ENCODE assay signal across 20 mouse cellular contexts in the genomic region with DNA sequence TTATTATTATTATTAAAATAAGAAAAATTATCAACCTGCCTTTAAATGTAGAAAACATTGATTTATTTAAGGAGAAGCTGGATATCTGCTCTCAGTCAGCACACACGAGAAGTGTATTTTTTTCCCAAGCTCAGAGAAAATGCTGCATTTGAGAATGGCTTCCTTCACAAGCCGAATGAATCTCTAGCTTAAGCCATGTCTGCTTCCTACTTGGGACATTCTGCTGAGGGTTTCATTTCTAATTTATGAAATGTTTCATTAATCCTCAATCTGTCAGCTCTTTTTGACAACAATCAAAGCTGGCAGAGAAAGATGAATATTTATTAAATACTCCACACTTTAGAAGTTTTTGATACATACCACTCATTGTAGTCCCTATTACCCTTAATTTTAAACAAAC.
A peak's percentile ranks its signal among the peaks of the same experiment; 100 is the strongest.
DNase-seq lines count a peak whose midpoint lies in the region; ATAC-seq and TF ChIP-seq lines count a peak whose summit lies in the region.
"Had no signal": no experiment of that assay in that cellular context is flagged by ENCODE, and none has a peak within 500 bp of the region (broad histone marks: within the 10 kb centered on the region; RNA-seq: fewer than 3 reads in every experiment).

No protein-coding gene starts in this region.

- H3K4me1 ChIP-seq in hindbrain, embryonic 11.5 days (replicated peaks; ENCODE audit: control insufficient read depth, insufficient read depth, low read length): peaks cover 2% of the 10 kb centered on the region; the same call in 1 of the 2 replicates
- H3K4me1 ChIP-seq in hindbrain, embryonic 10.5 days (replicated peaks): no peaks in the 10 kb centered on the region
- peaks cover 3% of the 10 kb centered on the region; the same call in 1 of the 2 replicates for H3K4me1 ChIP-seq in forebrain, embryonic 14.5 days (ENCODE audit: control insufficient read depth, insufficient read depth, low read length)
- H3K4me1 ChIP-seq in hindbrain, embryonic 14.5 days (replicated peaks; ENCODE audit: control insufficient read depth, insufficient read depth, low read length): peaks cover 62% of the 10 kb centered on the region
- H3K4me1 ChIP-seq in midbrain, postnatal 0 days (ENCODE audit: insufficient read depth, low read length): no peaks in the 10 kb centered on the region; the same call in 1 of the 2 replicates

- no peak overlapping the region for H3K4me3 ChIP-seq in hindbrain, embryonic 11.5 days (ENCODE audit: low read depth, low read length)
- no peak overlapping the region for H3K4me3 ChIP-seq in hindbrain, embryonic 10.5 days
- no peak overlapping the region for H3K4me3 ChIP-seq in forebrain, embryonic 14.5 days (ENCODE audit: low read depth, low read length)
- H3K4me3 ChIP-seq in hindbrain, embryonic 14.5 days (replicated peaks; ENCODE audit: low read length): peak overlapping the region; percentile 8; the same call in 1 of the 2 replicates
- H3K4me3 ChIP-seq in midbrain, postnatal 0 days (ENCODE audit: low read depth, low read length): peak overlapping the region; percentile 12
- H3K4me3 ChIP-seq: embryonic facial prominence, embryonic 10.5 days; gastrocnemius, adult 2 months had no signal

- 68% methylated on average over 2 of the region's 2 CpGs for WGBS in hindbrain, embryonic 11.5 days
- 89% methylated on average over 2 of the region's 2 CpGs for whole genome bisulfite sequencing in hindbrain, embryonic 10.5 days
- 75% methylated on average over 2 of the region's 2 CpGs for WGBS in forebrain, embryonic 14.5 days
- 37% methylated on average over 2 of the region's 2 CpGs for WGBS in hindbrain, embryonic 14.5 days
- WGBS in midbrain, postnatal 0 days: 17% methylated on average over 2 of the region's 2 CpGs

- no peak overlapping the region for H3K9ac ChIP-seq in hindbrain, embryonic 11.5 days (ENCODE audit: low read depth, low read length)
- peak overlapping the region; percentile 40; the same call in 1 of the 2 replicates for H3K9ac ChIP-seq in forebrain, embryonic 14.5 days (ENCODE audit: low read length)
- peak overlapping the region; percentile 50 for H3K9ac ChIP-seq in hindbrain, embryonic 14.5 days
- H3K9ac ChIP-seq in midbrain, postnatal 0 days (replicated peaks; ENCODE audit: low read length, poor library complexity, severe bottlenecking): peak overlapping the region; percentile 63
- H3K9ac ChIP-seq: liver, postnatal 0 days had no signal

- no peak overlapping the region for H3K4me2 ChIP-seq in hindbrain, embryonic 11.5 days (replicated peaks; ENCODE audit: low read depth, low read length)
- H3K4me2 ChIP-seq in forebrain, embryonic 14.5 days (ENCODE audit: low read length): no peak overlapping the region
- peak overlapping the region; percentile 45 for H3K4me2 ChIP-seq in hindbrain, embryonic 14.5 days (replicated peaks)
- H3K4me2 ChIP-seq in midbrain, postnatal 0 days (ENCODE audit: low read depth, low read length, poor library complexity, severe bottlenecking): peak overlapping the region; percentile 44
- H3K4me2 ChIP-seq: heart, embryonic 11.5 days had no signal

- no peak for TF ChIP-seq CTCF in midbrain, postnatal 0 days (IDR thresholded peaks at IDR 0.05)

- H3K36me3 ChIP-seq in hindbrain, embryonic 11.5 days (ENCODE audit: control insufficient read depth, insufficient read depth, low read length): no peaks in the 10 kb centered on the region
- no peaks in the 10 kb centered on the region for H3K36me3 ChIP-seq in hindbrain, embryonic 10.5 days
- H3K36me3 ChIP-seq in forebrain, embryonic 14.5 days (ENCODE audit: control insufficient read depth, insufficient read depth, low read length): no peaks in the 10 kb centered on the region
- no peaks in the 10 kb centered on the region for H3K36me3 ChIP-seq in hindbrain, embryonic 14.5 days (replicated peaks; ENCODE audit: control insufficient read depth, insufficient read depth)
- no peaks in the 10 kb centered on the region for H3K36me3 ChIP-seq in midbrain, postnatal 0 days (ENCODE audit: insufficient read depth, low read length)
- H3K36me3 ChIP-seq: embryonic facial prominence, embryonic 10.5 days; G1E had no signal

- H3K27ac ChIP-seq in hindbrain, embryonic 11.5 days (ENCODE audit: low read depth, low read length): peak overlapping the region; percentile 24; the same call in 1 of the 2 replicates
- no peak overlapping the region; the same call in 1 of the 2 replicates for H3K27ac ChIP-seq in hindbrain, embryonic 10.5 days
- peak overlapping the region; percentile 58; the same call in 1 of the 2 replicates for H3K27ac ChIP-seq in forebrain, embryonic 14.5 days (ENCODE audit: low read depth, low read length)
- H3K27ac ChIP-seq in hindbrain, embryonic 14.5 days: peak overlapping the region; percentile 95
- peak overlapping the region; percentile 91 for H3K27ac ChIP-seq in midbrain, postnatal 0 days (ENCODE audit: low read depth, low read length)
- H3K27ac ChIP-seq: embryonic facial prominence, embryonic 10.5 days; gastrocnemius, adult 2 months had no signal

- no peak for ATAC-seq in hindbrain, embryonic 11.5 days (ENCODE audit: low FRiP score)
- no peak for ATAC-seq in forebrain, embryonic 14.5 days
- no peak for ATAC-seq in hindbrain, embryonic 14.5 days (ENCODE audit: low FRiP score)
- no peak for ATAC-seq in midbrain, postnatal 0 days (ENCODE audit: low FRiP score)
- ATAC-seq in granulocyte monocyte progenitor cell, adult 5-6 weeks (replicated peaks; ENCODE audit: poor library complexity, severe bottlenecking): no peak
- ATAC-seq: liver, postnatal 0 days had no signal

- no peak for DNase-seq in hindbrain, embryonic 11.5 days (ENCODE audit: low spot score)
- no peak for DNase-seq in hindbrain, embryonic 10.5 days (ENCODE audit: low spot score)
- DNase-seq in forebrain, embryonic 14.5 days (ENCODE audit: low spot score): no peak
- DNase-seq in hindbrain, embryonic 14.5 days (ENCODE audit: low spot score): peak; percentile 52
- DNase-seq in midbrain, postnatal 0 days (ENCODE audit: low spot score): peak; percentile 20
- no peak for DNase-seq in ovary, postnatal 10 days (ENCODE audit: low spot score)
- no peak for DNase-seq in Muller cell, postnatal 12 days (ENCODE audit: inconsistent ontology term)
- DNase-seq: adrenal gland, postnatal 36 days; cerebellum, adult 2 months; gastrocnemius, adult 2 months; heart, postnatal 10 days; kidney, adult 8-10 months; kidney, postnatal 25 days; liver, postnatal 0 days; lung, postnatal 10 days; thymus, postnatal 4 days had no signal

- H3K9me3 ChIP-seq in hindbrain, embryonic 11.5 days (ENCODE audit: control insufficient read depth, low read length): no peaks in the 10 kb centered on the region
- no peaks in the 10 kb centered on the region for H3K9me3 ChIP-seq in hindbrain, embryonic 10.5 days
- no peaks in the 10 kb centered on the region for H3K9me3 ChIP-seq in forebrain, embryonic 14.5 days (replicated peaks; ENCODE audit: control insufficient read depth, low read length)
- no peaks in the 10 kb centered on the region for H3K9me3 ChIP-seq in hindbrain, embryonic 14.5 days (ENCODE audit: control insufficient read depth, low read length)
- no peaks in the 10 kb centered on the region for H3K9me3 ChIP-seq in midbrain, postnatal 0 days (ENCODE audit: low read length)
- H3K9me3 ChIP-seq: embryonic facial prominence, embryonic 10.5 days; G1E had no signal

- H3K27me3 ChIP-seq in hindbrain, embryonic 11.5 days (ENCODE audit: control insufficient read depth, insufficient read depth, low read length): no peaks in the 10 kb centered on the region
- no peaks in the 10 kb centered on the region for H3K27me3 ChIP-seq in hindbrain, embryonic 10.5 days (ENCODE audit: insufficient read depth, poor library complexity, severe bottlenecking)
- H3K27me3 ChIP-seq in forebrain, embryonic 14.5 days (replicated peaks; ENCODE audit: control insufficient read depth, insufficient read depth, low read length): no peaks in the 10 kb centered on the region
- no peaks in the 10 kb centered on the region for H3K27me3 ChIP-seq in hindbrain, embryonic 14.5 days (ENCODE audit: control insufficient read depth, insufficient read depth, low read length)
- no peaks in the 10 kb centered on the region for H3K27me3 ChIP-seq in midbrain, postnatal 0 days (ENCODE audit: insufficient read depth, low read length)

Comparison
In these comparisons a context has a peak if more than half of its experiments do, and no peak if none do; other contexts are left out.
1. DNase-seq: peak in hindbrain, embryonic 14.5 days (single experiment) and midbrain, postnatal 0 days (single experiment); none in hindbrain, embryonic 11.5 days (single experiment), hindbrain, embryonic 10.5 days (single experiment), forebrain, embryonic 14.5 days (single experiment), ovary, postnatal 10 days (single experiment) and Muller cell, postnatal 12 days (single experiment).
2. H3K4me2 ChIP-seq: peak in hindbrain, embryonic 14.5 days (single experiment) and midbrain, postnatal 0 days (single experiment); none in hindbrain, embryonic 11.5 days (single experiment) and forebrain, embryonic 14.5 days (single experiment).
3. H3K4me3 ChIP-seq: peak in hindbrain, embryonic 14.5 days (single experiment) and midbrain, postnatal 0 days (single experiment); none in hindbrain, embryonic 11.5 days (single experiment), hindbrain, embryonic 10.5 days (single experiment) and forebrain, embryonic 14.5 days (single experiment).